Mouse (Mus musculus) kidney, adult 2 months (tissue): ENCODE measurements around the gene Ncor2.

Experiments used
- CTCF ChIP-seq: fragments of 200-500 bp; conservative IDR thresholded peaks from 2 replicates; pipeline ENCODE4 v1.5.1; 2011; ENCODE audit warnings: low read depth, mild to moderate bottlenecking, control low read depth, low read length, moderate library complexity, mixed read lengths; ENCODE audit not compliant: insufficient read depth, insufficient read length
- POLR2A ChIP-seq: fragments of 200-500 bp; IDR thresholded peaks from one replicate; pipeline ENCODE4 v1.6.1; 2011; ENCODE audit warnings: low read depth, low read length, control low read depth

DNA sequence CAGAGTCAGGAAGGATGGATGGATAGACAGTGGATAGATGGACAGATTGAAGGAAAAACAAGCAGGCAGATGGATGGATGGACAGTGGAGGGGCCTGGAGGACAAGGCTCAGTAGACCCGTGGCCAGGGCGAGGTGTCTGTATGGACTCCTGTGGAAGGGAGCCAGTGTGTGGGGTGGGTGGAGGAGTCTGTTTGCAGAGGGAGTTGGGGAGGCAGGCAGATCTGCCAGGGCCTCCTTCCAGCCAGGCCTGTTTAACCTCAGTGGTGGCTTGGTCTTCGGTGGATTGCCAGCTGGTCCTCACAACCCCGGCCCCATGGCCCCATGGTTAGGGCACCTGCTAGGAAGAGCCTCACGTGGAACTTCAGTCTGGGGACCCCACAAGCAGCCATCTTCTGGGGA lies 172.1 kb downstream of the Ncor2 start:
- TF ChIP-seq CTCF (no peak), POLR2A (no peak)
